Mouse (Mus musculus) testis, adult 2 months (tissue): Measurements from ENCODE around the gene Pik3c2g.

ENCODE experiments used
- CTCF ChIP-seq: fragments of 200-500 bp; IDR thresholded peaks from 2 replicates; pipeline ENCODE4 v1.5.1; 2012; ENCODE audit warnings: low read depth, mild to moderate bottlenecking, inconsistent platforms, low read length, moderate library complexity; ENCODE audit not compliant: control insufficient read depth, insufficient read depth, insufficient replicate concordance
- POLR2A ChIP-seq: fragments of 200-500 bp; IDR thresholded peaks from 2 replicates; pipeline ENCODE4 v1.6.1; 2012; ENCODE audit warnings: low read depth, mild to moderate bottlenecking, inconsistent platforms, low read length, moderate library complexity; ENCODE audit not compliant: control insufficient read depth

DNA sequence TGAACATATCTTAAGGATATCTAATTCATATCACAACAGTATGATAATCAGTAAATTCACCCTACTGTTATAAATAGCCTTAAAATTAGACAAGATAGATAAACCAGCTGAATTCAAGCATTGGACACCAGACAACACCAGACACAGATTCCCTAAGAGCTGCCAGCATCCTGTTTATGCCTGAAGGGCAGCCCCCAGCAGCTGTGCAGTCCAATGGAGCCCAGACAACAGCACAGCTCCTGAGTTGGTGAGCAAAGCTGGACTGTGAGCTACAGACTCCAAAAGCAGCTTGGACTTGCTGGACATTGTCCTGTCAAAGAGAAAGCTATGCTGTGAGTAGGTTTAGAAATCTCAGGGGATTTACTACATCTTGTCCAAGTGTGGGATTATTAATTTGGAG lies 37.7 kb downstream of the Pik3c2g start:
- TF ChIP-seq CTCF: no peak
- no peak for TF ChIP-seq POLR2A
